Mouse (Mus musculus): ENCODE data around the gene Nupr1. TPM values are rescaled to one million over a fixed set of nuclear protein-coding genes. Genes with fewer than 3 reads are reported as not detected.

Gene Nupr1
- total and polyA plus RNA-seq, 2 experiments: 1.2 to 3.0 TPM

GRCm38 (mm10) chr7:126625807-126626600 lies 4.7 kb downstream of the Nupr1 start:
- peaks cover 2% of the 10 kb centered on the region for H3K4me1 ChIP-seq (ENCODE audit: control insufficient read depth, insufficient read depth, low read length)
- H3K27ac ChIP-seq (replicated peaks; ENCODE audit: insufficient read depth, low read depth, low read length): peak overlapping the region; percentile 41
- H3K9ac ChIP-seq (ENCODE audit: low read depth, low read length): no peak overlapping the region
- no peaks in the 10 kb centered on the region for H3K27me3 ChIP-seq (ENCODE audit: control insufficient read depth, insufficient read depth, low read length)
- TF ChIP-seq CTCF (IDR thresholded peaks at IDR 0.05; ENCODE audit: low read depth, low read length) (no peak), POLR2A (IDR thresholded peaks at IDR 0.05; ENCODE audit: extremely low read depth, insufficient read depth, low read length) (no peak)
- 86% methylated on average over 3 of the region's 3 CpGs for WGBS
- H3K36me3 ChIP-seq (ENCODE audit: control insufficient read depth, insufficient read depth, low read length): no peaks in the 10 kb centered on the region
- H3K4me3 ChIP-seq (ENCODE audit: insufficient read depth, low read depth, low read length): no peak overlapping the region
- DNase-seq (ENCODE audit: extremely low read depth, low read depth, low spot score): no peak
- H3K79me2 ChIP-seq (ENCODE audit: control insufficient read depth, insufficient read depth, low read length): no peaks in the 10 kb centered on the region

GRCm38 (mm10) chr7:126625369-126625768 lies 5.3 kb downstream of the Nupr1 start:
- H3K4me3 ChIP-seq (ENCODE audit: insufficient read depth, low read depth, low read length): no peak overlapping the region
- peak; percentile 62 for DNase-seq (ENCODE audit: extremely low read depth, low read depth, low spot score)
- peaks cover 2% of the 10 kb centered on the region for H3K4me1 ChIP-seq (ENCODE audit: control insufficient read depth, insufficient read depth, low read length)
- peak overlapping the region; percentile 41 for H3K27ac ChIP-seq (replicated peaks; ENCODE audit: insufficient read depth, low read depth, low read length)
- TF ChIP-seq CTCF (IDR thresholded peaks at IDR 0.05; ENCODE audit: low read depth, low read length) (no peak), POLR2A (IDR thresholded peaks at IDR 0.05; ENCODE audit: extremely low read depth, insufficient read depth, low read length) (no peak)
- no peaks in the 10 kb centered on the region for H3K27me3 ChIP-seq (ENCODE audit: control insufficient read depth, insufficient read depth, low read length)
- no peaks in the 10 kb centered on the region for H3K36me3 ChIP-seq (ENCODE audit: control insufficient read depth, insufficient read depth, low read length)
- H3K9ac ChIP-seq (ENCODE audit: low read depth, low read length): 0 out of 2 replicates have a peak overlapping the region, but pooled peaks have one; percentile 11
- no peaks in the 10 kb centered on the region for H3K79me2 ChIP-seq (ENCODE audit: control insufficient read depth, insufficient read depth, low read length)
- WGBS: 2% methylated on average over 6 of the region's 6 CpGs

- H3K4me3 ChIP-seq (ENCODE audit: insufficient read depth, low read depth, low read length): no peak overlapping the region
- DNase-seq (ENCODE audit: extremely low read depth, low read depth, low spot score): no peak
- H3K36me3 ChIP-seq (ENCODE audit: control insufficient read depth, insufficient read depth, low read length): no peaks in the 10 kb centered on the region
- peaks cover 2% of the 10 kb centered on the region for H3K4me1 ChIP-seq (ENCODE audit: control insufficient read depth, insufficient read depth, low read length)
- H3K9ac ChIP-seq (ENCODE audit: low read depth, low read length): no peak overlapping the region
- TF ChIP-seq POLR2A (IDR thresholded peaks at IDR 0.05; ENCODE audit: extremely low read depth, insufficient read depth, low read length) (no peak), CTCF (IDR thresholded peaks at IDR 0.05; ENCODE audit: low read depth, low read length) (0 out of 2 replicates have a peak, but pooled peaks have one; percentile 7)
- no peaks in the 10 kb centered on the region for H3K79me2 ChIP-seq (ENCODE audit: control insufficient read depth, insufficient read depth, low read length)
- WGBS: 60% methylated on average over 16 of the region's 16 CpGs
- H3K27ac ChIP-seq (replicated peaks; ENCODE audit: insufficient read depth, low read depth, low read length): no peak overlapping the region
- H3K27me3 ChIP-seq (ENCODE audit: control insufficient read depth, insufficient read depth, low read length): no peaks in the 10 kb centered on the region
Observed at GRCm38 (mm10) chr7:126624774-126625173, 5.9 kb downstream of the Nupr1 start.

GRCm38 (mm10) chr7:126623381-126623780 lies 7.3 kb downstream of the Nupr1 start:
- H3K27ac ChIP-seq (replicated peaks; ENCODE audit: insufficient read depth, low read depth, low read length): no peak overlapping the region
- H3K4me1 ChIP-seq (ENCODE audit: control insufficient read depth, insufficient read depth, low read length): peaks cover 2% of the 10 kb centered on the region
- no peaks in the 10 kb centered on the region for H3K27me3 ChIP-seq (ENCODE audit: control insufficient read depth, insufficient read depth, low read length)
- no peak overlapping the region for H3K4me3 ChIP-seq (ENCODE audit: insufficient read depth, low read depth, low read length)
- no peaks in the 10 kb centered on the region for H3K79me2 ChIP-seq (ENCODE audit: control insufficient read depth, insufficient read depth, low read length)
- no peak for TF ChIP-seq CTCF (IDR thresholded peaks at IDR 0.05; ENCODE audit: low read depth, low read length)
- TF ChIP-seq POLR2A (IDR thresholded peaks at IDR 0.05; ENCODE audit: extremely low read depth, insufficient read depth, low read length): no peak
- no peak for DNase-seq (ENCODE audit: extremely low read depth, low read depth, low spot score)
- 88% methylated on average over 1 of the region's 1 CpGs for WGBS
- H3K36me3 ChIP-seq (ENCODE audit: control insufficient read depth, insufficient read depth, low read length): no peaks in the 10 kb centered on the region
- no peak overlapping the region for H3K9ac ChIP-seq (ENCODE audit: low read depth, low read length)

- DNase-seq (ENCODE audit: extremely low read depth, low read depth, low spot score): no peak
Observed at GRCm38 (mm10) chr7:126621452-126622359, 9.0 kb downstream of the Nupr1 start.

More at GRCm38 (mm10) chr7:126621452-126622359, 9.0 kb downstream of the Nupr1 start:
- WGBS: 83% methylated on average over 9 of the region's 9 CpGs
- Histone ChIP-seq H3K27me3 (ENCODE audit: control insufficient read depth, insufficient read depth, low read length) (no peaks in the 10 kb centered on the region), H3K79me2 (ENCODE audit: control insufficient read depth, insufficient read depth, low read length) (no peaks in the 10 kb centered on the region), H3K4me3 (ENCODE audit: insufficient read depth, low read depth, low read length) (no peak overlapping the region), H3K9ac (ENCODE audit: low read depth, low read length) (no peak overlapping the region), H3K36me3 (ENCODE audit: control insufficient read depth, insufficient read depth, low read length) (no peaks in the 10 kb centered on the region), H3K27ac (replicated peaks; ENCODE audit: insufficient read depth, low read depth, low read length) (no peak overlapping the region), H3K4me1 (ENCODE audit: control insufficient read depth, insufficient read depth, low read length) (peaks cover 2% of the 10 kb centered on the region)
- no peak for TF ChIP-seq POLR2A (IDR thresholded peaks at IDR 0.05; ENCODE audit: extremely low read depth, insufficient read depth, low read length)
- no peak for TF ChIP-seq CTCF (IDR thresholded peaks at IDR 0.05; ENCODE audit: low read depth, low read length)

Measured in liver, adult 2 months (tissue).